In the genomic region with DNA sequence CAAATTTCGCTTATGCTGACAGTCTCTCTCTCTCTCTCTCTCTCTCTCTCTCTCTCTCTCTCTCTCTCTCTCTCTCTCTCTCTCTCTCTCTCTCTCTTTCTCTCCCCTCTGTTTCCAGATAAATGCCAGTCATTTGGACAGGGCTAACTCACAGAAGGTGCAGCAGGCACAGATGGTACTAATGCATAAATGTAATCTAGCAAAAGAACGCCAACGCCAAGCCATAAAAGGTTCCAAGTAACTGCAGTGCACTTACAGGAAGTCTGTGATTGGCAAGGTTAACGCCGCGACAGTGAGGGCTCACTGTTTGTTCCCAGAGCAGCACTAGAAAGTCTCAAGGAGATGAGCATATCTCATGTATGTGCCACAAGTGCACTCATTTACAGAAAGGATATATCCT, we compare ENCODE assay signal across 18 mouse cellular contexts.
DNase-seq lines count a peak whose midpoint lies in the region; ATAC-seq and TF ChIP-seq lines count a peak whose summit lies in the region.
"Had no signal": no experiment of that assay in that cellular context is flagged by ENCODE, and none has a peak within 500 bp of the region (broad histone marks: within the 10 kb centered on the region; RNA-seq: fewer than 3 reads in every experiment).

No protein-coding gene starts in this region.

- no peaks in the 10 kb centered on the region for H3K36me3 ChIP-seq in hindbrain, postnatal 0 days (ENCODE audit: insufficient read depth, low read length)
- no peaks in the 10 kb centered on the region for H3K36me3 ChIP-seq in hindbrain, embryonic 12.5 days
- H3K36me3 ChIP-seq: heart, embryonic 13.5 days; hindbrain, embryonic 10.5 days; intestine, embryonic 15.5 days had no signal

- H3K27me3 ChIP-seq in hindbrain, postnatal 0 days (ENCODE audit: insufficient read depth, low read length) = no peaks in the 10 kb centered on the region
- no peaks in the 10 kb centered on the region for H3K27me3 ChIP-seq in hindbrain, embryonic 12.5 days
- H3K27me3 ChIP-seq: heart, embryonic 13.5 days; intestine, embryonic 15.5 days had no signal

- no peak overlapping the region for H3K4me2 ChIP-seq in hindbrain, postnatal 0 days (ENCODE audit: low read depth, low read length)
- no peak overlapping the region for H3K4me2 ChIP-seq in hindbrain, embryonic 12.5 days (replicated peaks)
- H3K4me2 ChIP-seq: intestine, embryonic 15.5 days had no signal

- no peaks in the 10 kb centered on the region for H3K9me3 ChIP-seq in hindbrain, postnatal 0 days (ENCODE audit: low read length)
- H3K9me3 ChIP-seq in hindbrain, embryonic 12.5 days (replicated peaks) = no peaks in the 10 kb centered on the region
- H3K9me3 ChIP-seq: heart, embryonic 13.5 days; hindbrain, embryonic 10.5 days; intestine, embryonic 15.5 days had no signal

- no peak overlapping the region for H3K27ac ChIP-seq in hindbrain, postnatal 0 days
- H3K27ac ChIP-seq in hindbrain, embryonic 12.5 days = no peak overlapping the region
- H3K27ac ChIP-seq: heart, embryonic 13.5 days; hindbrain, embryonic 10.5 days; intestine, embryonic 15.5 days; macrophage had no signal

- no peak overlapping the region for H3K9ac ChIP-seq in hindbrain, postnatal 0 days (replicated peaks; ENCODE audit: low read length)
- H3K9ac ChIP-seq in hindbrain, embryonic 12.5 days = no peak overlapping the region
- H3K9ac ChIP-seq: heart, embryonic 13.5 days; intestine, embryonic 15.5 days had no signal

- no peak for TF ChIP-seq CTCF in hindbrain, postnatal 0 days (IDR thresholded peaks at IDR 0.05; ENCODE audit: low read depth)

- DNase-seq in cerebellum, postnatal 10 days = peak; percentile 84 to 89
- no peak for DNase-seq in cerebellum, adult 18-20 months
- DNase-seq in hindbrain, postnatal 0 days (ENCODE audit: low spot score) = peak; percentile 40
- peak; percentile 55 for DNase-seq in brain, embryonic 18.5 days (ENCODE audit: low read depth, low spot score)
- peak; percentile 17 to 46 for DNase-seq in layer of hippocampus, adult 8-10 months (ENCODE audit: low spot score in 2 of 2)
- no peak for DNase-seq in adrenal gland, postnatal 4 days (ENCODE audit: low spot score in 2 of 2)
- DNase-seq: kidney, postnatal 14 days; liver; lung, adult 2 months; midbrain, embryonic 14.5 days; thymus, adult 18-20 months had no signal

- no peak overlapping the region for H3K4me3 ChIP-seq in hindbrain, postnatal 0 days (ENCODE audit: low read length)
- no peak overlapping the region for H3K4me3 ChIP-seq in hindbrain, embryonic 12.5 days
- H3K4me3 ChIP-seq: heart, embryonic 13.5 days; hindbrain, embryonic 10.5 days; intestine, embryonic 15.5 days had no signal

- ATAC-seq in hindbrain, postnatal 0 days = no peak
- ATAC-seq in hindbrain, embryonic 12.5 days (ENCODE audit: low FRiP score) = no peak
- ATAC-seq in monocyte, adult 5-6 weeks (replicated peaks; ENCODE audit: insufficient number of reproducible peaks, low FRiP score, low TSS enrichment, poor library complexity, severe bottlenecking) = no peak
- ATAC-seq: activated CD4-positive, CD25-positive, alpha-beta regulatory T cell, adult 4 months; intestine, embryonic 15.5 days had no signal

- no peaks in the 10 kb centered on the region for H3K4me1 ChIP-seq in hindbrain, postnatal 0 days (ENCODE audit: insufficient read depth, low read length)
- H3K4me1 ChIP-seq in hindbrain, embryonic 12.5 days = no peaks in the 10 kb centered on the region
- H3K4me1 ChIP-seq: hindbrain, embryonic 10.5 days; intestine, embryonic 15.5 days had no signal

- 58% methylated on average over 6 of the region's 6 CpGs for WGBS in hindbrain, postnatal 0 days
- WGBS in hindbrain, embryonic 12.5 days = 78% methylated on average over 6 of the region's 6 CpGs

Comparison
In these comparisons a context has a peak if more than half of its experiments do, and no peak if none do; other contexts are left out.
1. DNase-seq: peak in cerebellum, postnatal 10 days (2 of 2), hindbrain, postnatal 0 days (single experiment), brain, embryonic 18.5 days (single experiment) and layer of hippocampus, adult 8-10 months (2 of 2); none in cerebellum, adult 18-20 months (0 of 2) and adrenal gland, postnatal 4 days (0 of 2).